Comparison of ENCODE assay signal across 9 mouse cellular contexts in genomic region chr1:69684280-69685040, GRCm38 (mm10). TPM values are rescaled to one million over a fixed set of nuclear protein-coding genes. Genes with fewer than 3 reads are reported as not detected.
DNase-seq lines count a peak whose midpoint lies in the region; ATAC-seq lines count a peak whose summit lies in the region.
"Had no signal": no experiment of that assay in that cellular context is flagged by ENCODE, and none has a peak within 500 bp of the region (broad histone marks: within the 10 kb centered on the region; RNA-seq: fewer than 3 reads in every experiment).

No protein-coding gene starts in this region.

- peak overlapping the region; percentile 77; the same call in 1 of the 2 replicates for H3K4me3 ChIP-seq in heart, embryonic 12.5 days
- H3K4me3 ChIP-seq in hindbrain, embryonic 12.5 days = peak overlapping the region; percentile 76
- peak overlapping the region; percentile 68; the same call in 1 of the 2 replicates for H3K4me3 ChIP-seq in midbrain, embryonic 11.5 days (ENCODE audit: low read depth, low read length)

- no peaks in the 10 kb centered on the region for H3K27me3 ChIP-seq in heart, embryonic 12.5 days (replicated peaks)
- no peaks in the 10 kb centered on the region for H3K27me3 ChIP-seq in hindbrain, embryonic 12.5 days
- H3K27me3 ChIP-seq in midbrain, embryonic 11.5 days (ENCODE audit: control insufficient read depth, insufficient read depth, low read length) = no peaks in the 10 kb centered on the region
- H3K27me3 ChIP-seq: Patski had no signal

- H3K4me1 ChIP-seq in heart, embryonic 12.5 days (replicated peaks) = peaks cover 6% of the 10 kb centered on the region
- peaks cover 9% of the 10 kb centered on the region; the same call in 1 of the 2 replicates for H3K4me1 ChIP-seq in hindbrain, embryonic 12.5 days
- peaks cover 7% of the 10 kb centered on the region for H3K4me1 ChIP-seq in midbrain, embryonic 11.5 days (ENCODE audit: control insufficient read depth, insufficient read depth, low read length)

- H3K4me2 ChIP-seq in heart, embryonic 12.5 days = peak overlapping the region; percentile 91
- H3K4me2 ChIP-seq in hindbrain, embryonic 12.5 days (replicated peaks) = peak overlapping the region; percentile 73
- H3K4me2 ChIP-seq in midbrain, embryonic 11.5 days = peak overlapping the region; percentile 69

- no peak overlapping the region for H3K27ac ChIP-seq in heart, embryonic 12.5 days (ENCODE audit: poor library complexity, severe bottlenecking)
- H3K27ac ChIP-seq in hindbrain, embryonic 12.5 days = no peak overlapping the region
- no peak overlapping the region for H3K27ac ChIP-seq in midbrain, embryonic 11.5 days (ENCODE audit: low read depth, low read length)

- DNase-seq in heart, postnatal 25 days (ENCODE audit: low spot score) = no peak
- peak; percentile 9 for DNase-seq in NIH3T3 (ENCODE audit: low read depth)
- DNase-seq in midbrain, embryonic 11.5 days (ENCODE audit: low spot score, missing footprints) = no peak
- no peak for DNase-seq in layer of hippocampus, postnatal 25 days (ENCODE audit: extremely low spot score in 1 of 2, low spot score in 1 of 2)
- no peak for DNase-seq in spleen, postnatal 4 days (ENCODE audit: low spot score in 2 of 2)

- H3K9ac ChIP-seq in heart, embryonic 12.5 days = no peak overlapping the region
- no peak overlapping the region for H3K9ac ChIP-seq in hindbrain, embryonic 12.5 days
- H3K9ac ChIP-seq in midbrain, embryonic 11.5 days (ENCODE audit: low read length) = peak overlapping the region; percentile 61; the same call in 1 of the 2 replicates

- no peaks in the 10 kb centered on the region for H3K9me3 ChIP-seq in heart, embryonic 12.5 days (replicated peaks)
- H3K9me3 ChIP-seq in hindbrain, embryonic 12.5 days (replicated peaks) = no peaks in the 10 kb centered on the region
- H3K9me3 ChIP-seq in midbrain, embryonic 11.5 days (ENCODE audit: control insufficient read depth, low read length) = no peaks in the 10 kb centered on the region

- H3K36me3 ChIP-seq in heart, embryonic 12.5 days = no peaks in the 10 kb centered on the region
- H3K36me3 ChIP-seq in hindbrain, embryonic 12.5 days = no peaks in the 10 kb centered on the region
- no peaks in the 10 kb centered on the region for H3K36me3 ChIP-seq in midbrain, embryonic 11.5 days (ENCODE audit: control insufficient read depth, insufficient read depth, low read length)

- no peak for ATAC-seq in heart, embryonic 12.5 days (ENCODE audit: insufficient number of reproducible peaks, low FRiP score)
- ATAC-seq in hindbrain, embryonic 12.5 days (ENCODE audit: low FRiP score) = no peak
- no peak for ATAC-seq in midbrain, embryonic 11.5 days (ENCODE audit: low FRiP score)
- no peak for ATAC-seq in activated CD4-positive, CD25-positive, alpha-beta regulatory T cell, adult 4 months
- ATAC-seq: Patski had no signal

- intact Hi-C loops in heart, postnatal 25 days (cut with DNase I) = loop anchor here (5.0 kb wide), 1 partner anchor 442 kb away; no protein-coding TSS in a partner anchor

- WGBS in heart, embryonic 12.5 days = 39% methylated on average over 13 of the region's 13 CpGs
- WGBS in hindbrain, embryonic 12.5 days = 33% methylated on average over 13 of the region's 13 CpGs
- WGBS in midbrain, embryonic 11.5 days = 35% methylated on average over 13 of the region's 13 CpGs

RNA-seq across cellular contexts. Expression of gene Ikzf2, which starts 2.6 kb away (rescaled TPM):
- 2.6 and 2.9 TPM in 2 replicates for polyA plus RNA-seq in heart, embryonic 12.5 days (2016; fragmentation: Nextera tagmentation; extraction: Ambion mirVana)
- total RNA-seq in heart, postnatal 25 days (2021) = 1 to 10 TPM; 5.2 to 7.2 TPM
- polyA plus RNA-seq in hindbrain, embryonic 12.5 days (2016; fragmentation: Nextera tagmentation; extraction: Ambion mirVana) = 4.0 and 6.2 TPM in 2 replicates
- polyA plus RNA-seq in midbrain, embryonic 11.5 days (2014; fragmentation: Nextera tagmentation; extraction: Ambion mirVana) = 4.2 and 4.6 TPM in 2 replicates
- polyA plus RNA-seq in activated CD4-positive, CD25-positive, alpha-beta regulatory T cell, adult 4 months (2017; shearing (Covaris generic)) = 100 to 1,000 TPM; 457 to 622 TPM
- total RNA-seq in layer of hippocampus, postnatal 25 days (2021) = 1 to 10 TPM; 5.5 to 6.9 TPM

Comparison
In these comparisons a context has a peak if more than half of its experiments do, and no peak if none do; other contexts are left out.
1. RNA of gene Ikzf2, which starts 2.6 kb away (polyA plus RNA-seq): 457 to 622 TPM in activated CD4-positive, CD25-positive, alpha-beta regulatory T cell, adult 4 months; 4.0 to 6.2 TPM in hindbrain, embryonic 12.5 days, 4.2 to 4.6 TPM in midbrain, embryonic 11.5 days and 2.6 to 2.9 TPM in heart, embryonic 12.5 days; every median in the first group is over 10 times any median in the second.
2. Peak in every context shown above with its lines, with median percentiles within 50 percentile points of each other: H3K4me2 ChIP-seq and H3K4me3 ChIP-seq.